Mouse (Mus musculus): ENCODE results near the gene Trip6. TPM values are rescaled to one million over a fixed set of nuclear protein-coding genes. Genes with fewer than 3 reads are reported as not detected.

Gene Trip6
- total and polyA plus RNA-seq, 3 experiments: 0.58 to 2.1 TPM; not detected in 1

DNA sequence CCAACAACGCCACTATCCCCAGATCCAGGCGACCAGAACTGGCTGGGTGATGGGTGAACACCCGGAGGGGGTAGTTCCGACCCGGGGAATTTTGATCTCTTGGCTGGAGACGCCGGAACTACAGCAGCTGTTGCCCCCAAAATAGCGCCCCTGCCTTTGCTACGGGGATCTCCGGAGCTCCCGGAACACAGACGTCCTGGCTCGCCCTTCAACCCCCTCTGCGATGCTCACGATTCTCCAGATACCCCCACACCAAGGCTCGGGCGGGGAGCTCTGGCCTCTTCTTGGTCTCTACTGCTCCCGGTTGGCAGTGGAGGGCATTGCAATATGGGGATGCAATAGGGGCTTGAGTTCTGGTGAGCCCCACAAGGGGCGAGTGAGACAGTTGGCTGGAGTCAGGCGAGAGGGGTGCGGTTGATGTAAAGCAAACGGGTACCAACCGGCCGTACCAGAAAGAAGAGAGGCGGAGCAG is 25.2 kb downstream of the Trip6 start (continued):
- no peak for TF ChIP-seq MAFK (IDR thresholded peaks at IDR 0.05; ENCODE audit: borderline replicate concordance, low read depth, low read length)
- peak; percentile 40 for TF ChIP-seq RAD21 (IDR thresholded peaks at IDR 0.05; ENCODE audit: low read depth, low read length)
- no peak for TF ChIP-seq BHLHE40 (IDR thresholded peaks at IDR 0.05; ENCODE audit: borderline replicate concordance, low read depth, low read length)
- TF ChIP-seq POLR2A (IDR thresholded peaks at IDR 0.05; ENCODE audit: control insufficient read depth in 1 of 2, insufficient read depth in 1 of 2, low read depth in 1 of 2, low read length in 2 of 2, poor library complexity in 1 of 2): no peak
- no peak for TF ChIP-seq CHD2 (IDR thresholded peaks at IDR 0.05; ENCODE audit: low read length)
- TF ChIP-seq RCOR1 (IDR thresholded peaks at IDR 0.05; ENCODE audit: low read depth, low read length): no peak
- no peak for TF ChIP-seq ZKSCAN1 (IDR thresholded peaks at IDR 0.05; ENCODE audit: low read depth, low read length)
- TF ChIP-seq MEF2A (IDR thresholded peaks at IDR 0.05; ENCODE audit: extremely low read depth, insufficient replicate concordance, low read depth, low read length, poor library complexity, severe bottlenecking): no peak
- TF ChIP-seq MAX (IDR thresholded peaks at IDR 0.05; ENCODE audit: low read length): peak; percentile 4; the same call in 1 of the 2 replicates
- no peak for TF ChIP-seq CHD1 (IDR thresholded peaks at IDR 0.05; ENCODE audit: low read depth, low read length)
- TF ChIP-seq KAT2A (conservative IDR thresholded peaks at IDR 0.05; ENCODE audit: low read depth, low read length): no peak
- TF ChIP-seq POLR2AphosphoS5 (IDR thresholded peaks at IDR 0.05; ENCODE audit: borderline replicate concordance, low read depth, low read length): no peak
- no peak for TF ChIP-seq JUND (IDR thresholded peaks at IDR 0.05; ENCODE audit: low read depth, low read length)
- no peak for TF ChIP-seq USF1 (IDR thresholded peaks at IDR 0.05; ENCODE audit: low read depth, low read length)
- peak; percentile 7; the same call in 1 of the 2 replicates for TF ChIP-seq ETS1 (IDR thresholded peaks at IDR 0.05; ENCODE audit: low read depth, low read length)
- 0 out of 2 replicates have a peak, but pooled peaks have one; percentile 32 for TF ChIP-seq MYB (IDR thresholded peaks at IDR 0.05; ENCODE audit: low read depth, low read length)
- peak; percentile 36 to 47 (median 47); a peak in 5 of 6 replicates for TF ChIP-seq CTCF (IDR thresholded peaks at IDR 0.05 in 2 of 3, conservative IDR thresholded peaks at IDR 0.05 in 1 of 3; ENCODE audit: control insufficient read depth in 1 of 3, insufficient read depth in 1 of 3, low read depth in 2 of 3, low read length in 3 of 3, poor library complexity in 1 of 3, severe bottlenecking in 1 of 3)
- TF ChIP-seq NELFE (IDR thresholded peaks at IDR 0.05; ENCODE audit: low read depth, low read length): peak; percentile 19; the same call in 1 of the 2 replicates
- TF ChIP-seq E2F4 (IDR thresholded peaks at IDR 0.05; ENCODE audit: borderline replicate concordance, low read depth, low read length): no peak
- no peak for TF ChIP-seq TAL1 (IDR thresholded peaks at IDR 0.05; ENCODE audit: low read length)
- TF ChIP-seq UBTF (IDR thresholded peaks at IDR 0.05; ENCODE audit: borderline replicate concordance, insufficient read depth, low read depth, low read length): 0 out of 2 replicates have a peak, but pooled peaks have one; percentile 21
- TF ChIP-seq HCFC1 (IDR thresholded peaks at IDR 0.05; ENCODE audit: low read depth, low read length): 0 out of 2 replicates have a peak, but pooled peaks have one; percentile 30
- TF ChIP-seq ZMIZ1 (IDR thresholded peaks at IDR 0.05; ENCODE audit: low read depth, low read length): no peak

Measured in MEL (cell line).